Mouse (Mus musculus): ENCODE data around the gene Tomm20.
"Not testable (repeated sequence)": the region's sequence is repeated elsewhere in the genome, so short reads cannot be mapped to it uniquely, and the experiment has no call there.

Gene Tomm20

GRCm38 (mm10) chr8:126920386-126920785 is 25.3 kb downstream of the Tomm20 start:
- CTCF ChIA-PET = interaction anchor here (0.5 to 1.6 kb wide), 3 partner anchors 422 to 432 kb away, joined by 3 to 8 read pairs (median 3); no protein-coding TSS in a partner anchor

GRCm38 (mm10) chr8:126919703-126920102 is 25.9 kb downstream of the Tomm20 start:
- CTCF ChIA-PET = no interaction called here

- CTCF ChIA-PET = no interaction called here
These were observed 26.4 kb downstream of the Tomm20 start for GRCm38 (mm10) chr8:126919255-126919654.

- CTCF ChIA-PET = no interaction called here
These were observed 27.3 kb downstream of the Tomm20 start for GRCm38 (mm10) chr8:126918356-126918755.

- CTCF ChIA-PET = no interaction called here
These were observed 28.3 kb downstream of the Tomm20 start for GRCm38 (mm10) chr8:126917179-126917905.

- CTCF ChIA-PET = interaction anchor here (0.6 kb wide), 1 partner anchor 441 kb away, joined by 3 read pairs; no protein-coding TSS in a partner anchor
These were observed 29.0 kb downstream of the Tomm20 start for GRCm38 (mm10) chr8:126916611-126917010.

GRCm38 (mm10) chr8:126914609-126915375 is 30.9 kb downstream of the Tomm20 start:
- CTCF ChIA-PET = interaction anchor here (0.6 kb wide), 1 partner anchor 332 kb away, joined by 3 read pairs; no protein-coding TSS in a partner anchor

GRCm38 (mm10) chr8:126914107-126914490 is 31.5 kb downstream of the Tomm20 start:
- CTCF ChIA-PET = not testable (repeated sequence)

GRCm38 (mm10) chr8:126913241-126914106 is 32.2 kb downstream of the Tomm20 start:
- CTCF ChIA-PET = no interaction called here

GRCm38 (mm10) chr8:126909371-126909802 is 36.3 kb downstream of the Tomm20 start:
- CTCF ChIA-PET = no interaction called here

GRCm38 (mm10) chr8:126908805-126909204 is 36.8 kb downstream of the Tomm20 start:
- CTCF ChIA-PET = no interaction called here

- CTCF ChIA-PET = no interaction called here
These were observed 37.7 kb downstream of the Tomm20 start for GRCm38 (mm10) chr8:126907968-126908367.

- CTCF ChIA-PET = no interaction called here
These were observed 38.3 kb downstream of the Tomm20 start for GRCm38 (mm10) chr8:126907374-126907773.

- CTCF ChIA-PET = interaction anchor here (0.7 to 0.8 kb wide), 2 partner anchors 76 to 218 kb away, joined by 5 to 7 read pairs; no protein-coding TSS in a partner anchor
These were observed 40.3 kb downstream of the Tomm20 start for GRCm38 (mm10) chr8:126905387-126905786.

GRCm38 (mm10) chr8:126903927-126904326 is 41.7 kb downstream of the Tomm20 start:
- CTCF ChIA-PET = no interaction called here

GRCm38 (mm10) chr8:126903224-126903895 is 42.3 kb downstream of the Tomm20 start:
- CTCF ChIA-PET = interaction anchor here (0.7 kb wide), 1 partner anchor 441 kb away, joined by 13 read pairs; no protein-coding TSS in a partner anchor

- CTCF ChIA-PET = no interaction called here
These were observed 44.0 kb downstream of the Tomm20 start for GRCm38 (mm10) chr8:126901612-126902011.

GRCm38 (mm10) chr8:126901049-126901448 is 44.6 kb downstream of the Tomm20 start:
- CTCF ChIA-PET = no interaction called here

- CTCF ChIA-PET = interaction anchor here (0.6 to 1.5 kb wide), 3 partner anchors 11 to 19 kb away, joined by 3 to 9 read pairs (median 4); no protein-coding TSS in a partner anchor
These were observed 50.5 kb downstream of the Tomm20 start for GRCm38 (mm10) chr8:126895133-126895532.

GRCm38 (mm10) chr8:126887639-126888006 is 58.0 kb downstream of the Tomm20 start:
- CTCF ChIA-PET = no interaction called here

Measured in spleen, embryonic (tissue).